Mouse (Mus musculus) hindbrain, embryonic 10.5 days (tissue): ENCODE results near the gene Sec11a. TPM values are rescaled to one million over a fixed set of nuclear protein-coding genes. Genes with fewer than 3 reads are reported as not detected.
"Not testable (repeated sequence)": the region's sequence is repeated elsewhere in the genome, so short reads cannot be mapped to it uniquely, and the experiment has no call there.

Experiments used
- DNase-seq: peaks from one replicate; pipeline ENCODE4 v3.0.0-alpha.2; 2017; ENCODE audit warnings: low spot score
- H3K27ac ChIP-seq: fragments of 300-500 bp; sonication (generic); 2 replicates; pipeline ENCODE4 v1.5.1; 2016; ENCODE audit warnings: mild to moderate bottlenecking, moderate library complexity
- H3K27me3 ChIP-seq: fragments of 300-500 bp; sonication (generic); 2 replicates; pipeline ENCODE4 v1.6.1; 2016; ENCODE audit warnings: mild to moderate bottlenecking; ENCODE audit not compliant: poor library complexity, insufficient read depth, severe bottlenecking
- H3K36me3 ChIP-seq: fragments of 300-500 bp; sonication (generic); 2 replicates; pipeline ENCODE4 v1.6.1; 2016; ENCODE audit warnings: mild to moderate bottlenecking, moderate library complexity
- H3K4me1 ChIP-seq: fragments of 300-500 bp; sonication (generic); replicated peaks from 2 replicates; pipeline ENCODE4 v1.6.1; 2016; ENCODE audit warnings: mild to moderate bottlenecking
- H3K4me3 ChIP-seq: fragments of 300-500 bp; sonication (generic); 2 replicates; pipeline ENCODE4 v1.5.1; 2016; ENCODE audit warnings: mild to moderate bottlenecking, moderate library complexity
- H3K9me3 ChIP-seq: fragments of 300-500 bp; sonication (generic); 2 replicates; pipeline ENCODE4 v1.6.1; 2016; ENCODE audit warnings: mild to moderate bottlenecking, moderate library complexity
- WGBS: fragments of 180-500 bp; shearing (Covaris S2); methylation state at CpG from one replicate; pipeline ENCODE4 v1.1.7; 2016; 5-methylcytosine and 5-hydroxymethylcytosine counted together
- polyA plus RNA-seq: library from polyadenylated mRNA; unstranded; fragments of >200 nt; fragmentation: Nextera tagmentation; extraction: Ambion mirVana; gene quantifications from 2 replicates; pipeline ENCODE4 v1.2.1, GENCODE M21; 2016

Sec11a gene
- polyA plus RNA-seq, 1 experiment from 2014 or later, result 187 TPM

- DNase-seq, result no peak
- Histone ChIP-seq H3K36me3 (no peaks in the 10 kb centered on the region), H3K27ac (no peak overlapping the region), H3K9me3 (no peaks in the 10 kb centered on the region), H3K27me3 (no peaks in the 10 kb centered on the region), H3K4me3 (no peak overlapping the region), H3K4me1 (peaks cover 5% of the 10 kb centered on the region)
- 79% methylated on average over 6 of the region's 6 CpGs for WGBS
Measured at GRCm38 (mm10) chr7:80986458-80987187, 39.0 kb upstream of the Sec11a start.

GRCm38 (mm10) chr7:80980566-80980965, 33.0 kb upstream of the Sec11a start:
- H3K4me3 ChIP-seq, result no peak overlapping the region
- no peak for DNase-seq
- 92% methylated on average over 11 of the region's 11 CpGs for WGBS
- no peak overlapping the region for H3K27ac ChIP-seq
- no peaks in the 10 kb centered on the region for H3K4me1 ChIP-seq
- H3K27me3 ChIP-seq, result no peaks in the 10 kb centered on the region
- H3K9me3 ChIP-seq, result no peaks in the 10 kb centered on the region
- H3K36me3 ChIP-seq, result no peaks in the 10 kb centered on the region

GRCm38 (mm10) chr7:80973638-80974015, 26.0 kb upstream of the Sec11a start:
- H3K9me3 ChIP-seq, H3K27me3 ChIP-seq, H3K36me3 ChIP-seq, DNase-seq, H3K4me3 ChIP-seq, H3K4me1 ChIP-seq, H3K27ac ChIP-seq: not testable (repeated sequence)
- 69% methylated on average over 3 of the region's 3 CpGs for WGBS

GRCm38 (mm10) chr7:80972920-80973637, 25.5 kb upstream of the Sec11a start:
- H3K4me3 ChIP-seq, H3K27ac ChIP-seq, DNase-seq, H3K27me3 ChIP-seq, H3K4me1 ChIP-seq, H3K9me3 ChIP-seq, H3K36me3 ChIP-seq: not testable (repeated sequence)
- 89% methylated on average over 4 of the region's 4 CpGs for WGBS

GRCm38 (mm10) chr7:80972082-80972481, 24.5 kb upstream of the Sec11a start:
- WGBS, result 90% methylated on average over 5 of the region's 5 CpGs
- no peaks in the 10 kb centered on the region for H3K4me1 ChIP-seq
- no peak overlapping the region for H3K4me3 ChIP-seq
- no peaks in the 10 kb centered on the region for H3K36me3 ChIP-seq
- DNase-seq, result no peak
- H3K9me3 ChIP-seq, result no peaks in the 10 kb centered on the region
- H3K27me3 ChIP-seq, result no peaks in the 10 kb centered on the region
- H3K27ac ChIP-seq, result no peak overlapping the region

- no peaks in the 10 kb centered on the region for H3K27me3 ChIP-seq
- no peak overlapping the region for H3K4me3 ChIP-seq
- WGBS, result 72% methylated on average over 2 of the region's 2 CpGs
- no peaks in the 10 kb centered on the region for H3K9me3 ChIP-seq
- no peaks in the 10 kb centered on the region for H3K36me3 ChIP-seq
- no peak overlapping the region for H3K27ac ChIP-seq
- DNase-seq, result no peak
- no peaks in the 10 kb centered on the region for H3K4me1 ChIP-seq
Measured at GRCm38 (mm10) chr7:80971419-80971818, 23.8 kb upstream of the Sec11a start.

GRCm38 (mm10) chr7:80970913-80971312, 23.3 kb upstream of the Sec11a start:
- Histone ChIP-seq H3K27ac (no peak overlapping the region), H3K4me1 (no peaks in the 10 kb centered on the region), H3K9me3 (no peaks in the 10 kb centered on the region), H3K4me3 (no peak overlapping the region), H3K36me3 (no peaks in the 10 kb centered on the region), H3K27me3 (no peaks in the 10 kb centered on the region)
- 69% methylated on average over 3 of the region's 3 CpGs for WGBS
- no peak for DNase-seq

- 72% methylated on average over 6 of the region's 6 CpGs for WGBS
- Histone ChIP-seq H3K36me3 (no peaks in the 10 kb centered on the region), H3K9me3 (no peaks in the 10 kb centered on the region), H3K27ac (no peak overlapping the region), H3K4me3 (no peak overlapping the region), H3K4me1 (no peaks in the 10 kb centered on the region), H3K27me3 (no peaks in the 10 kb centered on the region)
- no peak for DNase-seq
Measured at GRCm38 (mm10) chr7:80962799-80963198, 15.2 kb upstream of the Sec11a start.

GRCm38 (mm10) chr7:80959003-80959402, 11.4 kb upstream of the Sec11a start:
- no peak for DNase-seq
- H3K36me3 ChIP-seq, result no peaks in the 10 kb centered on the region
- 89% methylated on average over 3 of the region's 3 CpGs for WGBS
- no peaks in the 10 kb centered on the region for H3K4me1 ChIP-seq
- H3K9me3 ChIP-seq, result no peaks in the 10 kb centered on the region
- H3K4me3 ChIP-seq, result no peak overlapping the region
- H3K27ac ChIP-seq, result no peak overlapping the region
- H3K27me3 ChIP-seq, result no peaks in the 10 kb centered on the region

GRCm38 (mm10) chr7:80956891-80957290, 9.3 kb upstream of the Sec11a start:
- 88% methylated on average over 2 of the region's 2 CpGs for WGBS
- Histone ChIP-seq H3K4me3 (no peak overlapping the region), H3K27me3 (no peaks in the 10 kb centered on the region), H3K9me3 (no peaks in the 10 kb centered on the region), H3K36me3 (no peaks in the 10 kb centered on the region), H3K27ac (no peak overlapping the region), H3K4me1 (no peaks in the 10 kb centered on the region)
- DNase-seq, result no peak

- no peak for DNase-seq
- no peaks in the 10 kb centered on the region for H3K36me3 ChIP-seq
- no peaks in the 10 kb centered on the region for H3K9me3 ChIP-seq
- H3K27me3 ChIP-seq, result no peaks in the 10 kb centered on the region
- H3K4me3 ChIP-seq, result no peak overlapping the region
- no peak overlapping the region for H3K27ac ChIP-seq
- WGBS, result 81% methylated on average over 2 of the region's 2 CpGs
- H3K4me1 ChIP-seq, result no peaks in the 10 kb centered on the region
Measured at GRCm38 (mm10) chr7:80954251-80954650, 6.7 kb upstream of the Sec11a start.

- WGBS, result 65% methylated on average over 3 of the region's 3 CpGs
Measured at GRCm38 (mm10) chr7:80952140-80952539, 4.6 kb upstream of the Sec11a start.

GRCm38 (mm10) chr7:80951461-80951860, 3.9 kb upstream of the Sec11a start:
- H3K9me3 ChIP-seq, result no peaks in the 10 kb centered on the region
- no peak for DNase-seq
- H3K4me3 ChIP-seq, result no peak overlapping the region
- WGBS, result 86% methylated on average over 4 of the region's 4 CpGs
- H3K27ac ChIP-seq, result no peak overlapping the region
- H3K36me3 ChIP-seq, result no peaks in the 10 kb centered on the region
- H3K4me1 ChIP-seq, result peaks cover 8% of the 10 kb centered on the region
- no peaks in the 10 kb centered on the region for H3K27me3 ChIP-seq

More at GRCm38 (mm10) chr7:80952140-80952539, 4.6 kb upstream of the Sec11a start:
- H3K4me1 ChIP-seq, result 0 out of 2 replicates have a peak, but pooled peaks cover 4% of the 10 kb centered on the region
- DNase-seq, result no peak
- H3K9me3 ChIP-seq, result no peaks in the 10 kb centered on the region
- no peaks in the 10 kb centered on the region for H3K27me3 ChIP-seq
- no peak overlapping the region for H3K4me3 ChIP-seq
- no peak overlapping the region for H3K27ac ChIP-seq
- H3K36me3 ChIP-seq, result no peaks in the 10 kb centered on the region
